Mouse (Mus musculus) kidney, embryonic 14.5 days (tissue): ENCODE data around the gene Gm11127. TPM values are rescaled to one million over a fixed set of nuclear protein-coding genes. Genes with fewer than 3 reads are reported as not detected.
"Not testable (repeated sequence)": the region's sequence is repeated elsewhere in the genome, so short reads cannot be mapped to it uniquely, and the experiment has no call there.

Experiments
- ATAC-seq: fragments of 200-750 bp; cut with Nextera tagmentation; 2 replicates; pipeline ENCODE4 v1.8.0; 2017; ENCODE audit warnings: moderate number of reproducible peaks, mild to moderate bottlenecking, moderate TSS enrichment, moderate library complexity; ENCODE audit not compliant: low FRiP score, low TSS enrichment
- H3K27ac ChIP-seq: fragments of 300-500 bp; sonication (generic); 2 replicates; pipeline ENCODE4 v1.5.1; 2014; ENCODE audit warnings: low read depth, mild to moderate bottlenecking, low read length, moderate library complexity, mixed read lengths
- H3K27me3 ChIP-seq: fragments of 300-500 bp; sonication (generic); 2 replicates; pipeline ENCODE4 v1.6.1; 2014; ENCODE audit warnings: mild to moderate bottlenecking, low read length; ENCODE audit not compliant: control insufficient read depth, insufficient read depth
- H3K36me3 ChIP-seq: fragments of 300-500 bp; sonication (generic); 2 replicates; pipeline ENCODE4 v1.6.1; 2014; ENCODE audit warnings: low read length, mixed read lengths; ENCODE audit not compliant: control insufficient read depth, insufficient read depth
- H3K4me1 ChIP-seq: fragments of 300-500 bp; sonication (generic); 2 replicates; pipeline ENCODE4 v1.6.1; 2014; ENCODE audit warnings: low read length, mixed read lengths; ENCODE audit not compliant: control insufficient read depth, insufficient read depth
- H3K4me2 ChIP-seq: fragments of 300-500 bp; sonication (generic); replicated peaks from 2 replicates; pipeline ENCODE4 v1.6.1; 2014; ENCODE audit warnings: low read depth, mild to moderate bottlenecking, low read length
- H3K4me3 ChIP-seq: fragments of 300-500 bp; sonication (generic); 2 replicates; pipeline ENCODE4 v1.5.1; 2014; ENCODE audit warnings: mild to moderate bottlenecking, low read length
- H3K9ac ChIP-seq: fragments of 300-500 bp; sonication (generic); 2 replicates; pipeline ENCODE4 v1.6.1; 2014; ENCODE audit warnings: low read depth, mild to moderate bottlenecking, low read length, moderate library complexity
- H3K9me3 ChIP-seq: fragments of 300-500 bp; sonication (generic); 2 replicates; pipeline ENCODE4 v1.6.1; 2016; ENCODE audit warnings: low read length; ENCODE audit not compliant: control insufficient read depth
- WGBS: fragments of 180-500 bp; shearing (Covaris S2); extraction: QIAGEN DNeasy Blood & Tissue Kit; methylation state at CpG from one replicate; pipeline ENCODE4 v1.1.7; 2014; 5-methylcytosine and 5-hydroxymethylcytosine counted together
- polyA plus RNA-seq: library from polyadenylated mRNA; unstranded; fragments of >200 nt; fragmentation: Nextera tagmentation; extraction: Ambion mirVana; gene quantifications from 2 replicates; pipeline ENCODE4 v1.2.1, GENCODE M21; 2014

The Gm11127 gene
- polyA plus RNA-seq, 1 experiment from 2014 or later = not detected

GRCm38 (mm10) chr17:36035010-36035638 lies 23.0 kb downstream of the Gm11127 start:
- H3K9ac ChIP-seq, H3K4me2 ChIP-seq, H3K4me1 ChIP-seq, H3K4me3 ChIP-seq, H3K27ac ChIP-seq, H3K27me3 ChIP-seq, H3K9me3 ChIP-seq, H3K36me3 ChIP-seq: not testable (repeated sequence)
- WGBS = 38% methylated on average over 3 of the region's 3 CpGs
- 0 out of 2 replicates have a peak, but pooled peaks have one; percentile 10 for ATAC-seq

- not testable (repeated sequence) for H3K4me3 ChIP-seq, H3K27ac ChIP-seq, H3K4me2 ChIP-seq, H3K4me1 ChIP-seq, H3K36me3 ChIP-seq, ATAC-seq, H3K9me3 ChIP-seq, H3K9ac ChIP-seq, H3K27me3 ChIP-seq
- 62% methylated on average over 3 of the region's 3 CpGs for WGBS
Observed at GRCm38 (mm10) chr17:36034524-36034923, 23.6 kb downstream of the Gm11127 start.

GRCm38 (mm10) chr17:36032351-36032875 lies 25.8 kb downstream of the Gm11127 start, which contains the start of gene H2-T23:
Gene H2-T23 (minus strand): TSS chr17:36032855.
- not testable (repeated sequence) for H3K36me3 ChIP-seq, H3K27me3 ChIP-seq, H3K4me1 ChIP-seq, H3K27ac ChIP-seq, H3K9me3 ChIP-seq
- H3K4me3 ChIP-seq = peak within 1 kb of the TSS; percentile 44
- peak; percentile 44; the same call in 1 of the 2 replicates for ATAC-seq
- WGBS = under 1% methylated on average over 24 of the region's 25 CpGs
- H3K9ac ChIP-seq = peak within 1 kb of the TSS; percentile 40; the same call in 1 of the 2 replicates
- H3K4me2 ChIP-seq = peak within 1 kb of the TSS; percentile 83

- Histone ChIP-seq H3K9ac (peak overlapping the region; percentile 40; the same call in 1 of the 2 replicates), H3K4me3 (peak overlapping the region; percentile 44), H3K4me2 (peak overlapping the region; percentile 83)
- not testable (repeated sequence) for H3K36me3 ChIP-seq, H3K4me1 ChIP-seq, H3K9me3 ChIP-seq, H3K27ac ChIP-seq, H3K27me3 ChIP-seq
- under 1% methylated on average over 40 of the region's 40 CpGs for WGBS
- peak; percentile 47 for ATAC-seq
Observed at GRCm38 (mm10) chr17:36031583-36032331, 26.4 kb downstream of the Gm11127 start.

GRCm38 (mm10) chr17:36030703-36031582 lies 27.2 kb downstream of the Gm11127 start:
- not testable (repeated sequence) for H3K9me3 ChIP-seq, H3K36me3 ChIP-seq, H3K27me3 ChIP-seq, H3K27ac ChIP-seq, H3K9ac ChIP-seq, H3K4me1 ChIP-seq
- peak overlapping the region; percentile 44; the same call in 1 of the 2 replicates for H3K4me3 ChIP-seq
- ATAC-seq = peak; percentile 15; the same call in 1 of the 2 replicates
- H3K4me2 ChIP-seq = peak overlapping the region; percentile 83
- 37% methylated on average over 8 of the region's 8 CpGs for WGBS

- ATAC-seq, H3K9me3 ChIP-seq, H3K4me1 ChIP-seq, H3K9ac ChIP-seq, H3K4me3 ChIP-seq, H3K4me2 ChIP-seq, H3K27me3 ChIP-seq, H3K36me3 ChIP-seq, H3K27ac ChIP-seq: not testable (repeated sequence)
- 76% methylated on average over 2 of the region's 4 CpGs for WGBS
Observed at GRCm38 (mm10) chr17:36030046-36030702, 28.0 kb downstream of the Gm11127 start.

- WGBS = 76% methylated on average over 7 of the region's 7 CpGs
- Histone ChIP-seq H3K27me3 (no peaks in the 10 kb centered on the region), H3K4me3 (no peak overlapping the region), H3K9me3 (no peaks in the 10 kb centered on the region), H3K9ac (no peak overlapping the region), H3K27ac (no peak overlapping the region), H3K4me2 (no peak overlapping the region), H3K36me3 (no peaks in the 10 kb centered on the region), H3K4me1 (peaks cover 2% of the 10 kb centered on the region)
- no peak for ATAC-seq
Observed at GRCm38 (mm10) chr17:36028879-36029619, 29.1 kb downstream of the Gm11127 start.

GRCm38 (mm10) chr17:36027663-36028062 lies 30.5 kb downstream of the Gm11127 start:
- H3K4me2 ChIP-seq = no peak overlapping the region
- no peaks in the 10 kb centered on the region for H3K27me3 ChIP-seq
- H3K9ac ChIP-seq = no peak overlapping the region
- H3K27ac ChIP-seq = no peak overlapping the region
- H3K9me3 ChIP-seq = no peaks in the 10 kb centered on the region
- WGBS = 92% methylated on average over 4 of the region's 4 CpGs
- no peaks in the 10 kb centered on the region for H3K36me3 ChIP-seq
- H3K4me3 ChIP-seq = no peak overlapping the region
- ATAC-seq = no peak
- H3K4me1 ChIP-seq = peaks cover 6% of the 10 kb centered on the region
